Mouse (Mus musculus) liver, embryonic 14.5 days (tissue): Measurements from ENCODE around the gene Tpo.

Source experiments
- CTCF ChIP-seq: IDR thresholded peaks from 2 replicates; pipeline ENCODE4 v1.5.1; 2016; ENCODE audit warnings: antibody characterized with exemption, low read depth, control low read depth
- EP300 ChIP-seq: IDR thresholded peaks from 2 replicates; pipeline ENCODE4 v1.6.1; 2016; ENCODE audit warnings: antibody characterized with exemption, low read depth

GRCm38 (mm10) chr12:30027721-30028340 is 104.6 kb downstream of the Tpo start:
- TF ChIP-seq CTCF (no peak), EP300 (no peak)
